Mouse (Mus musculus): ENCODE measurements at regions not wholly inside any gene's neighbourhood (a gene's known extent, or its start where the extent isn't known, plus 50 kb on each side); places are given as distances from the start of the nearest gene placed in this dataset.

GRCm38 (mm10) chr12:31172451-31173318 is 67.9 kb upstream of the Gm6993 start:
- H3K27ac ChIP-seq (ENCODE audit: insufficient read depth, low read length): no peak overlapping the region
- TF ChIP-seq CTCF (IDR thresholded peaks at IDR 0.05; ENCODE audit: borderline replicate concordance, insufficient read depth, low read length) (no peak), POLR2A (IDR thresholded peaks at IDR 0.05; ENCODE audit: low read depth, low read length) (no peak)

GRCm38 (mm10) chr12:31173512-31173911 is 67.1 kb upstream of the Gm6993 start:
- TF ChIP-seq CTCF (IDR thresholded peaks at IDR 0.05; ENCODE audit: borderline replicate concordance, insufficient read depth, low read length) (no peak), POLR2A (IDR thresholded peaks at IDR 0.05; ENCODE audit: low read depth, low read length) (no peak)
- Histone ChIP-seq H3K4me1 (ENCODE audit: control insufficient read depth, insufficient read depth, low read length) (no peaks in the 10 kb centered on the region; the same call in none of the 2 replicates), H3K27ac (ENCODE audit: insufficient read depth, low read length) (no peak overlapping the region), H3K4me3 (ENCODE audit: insufficient read depth, low read length) (no peak overlapping the region)

More at GRCm38 (mm10) chr12:31172451-31173318, 67.9 kb upstream of the Gm6993 start:
- Histone ChIP-seq H3K4me1 (ENCODE audit: control insufficient read depth, insufficient read depth, low read length) (no peaks in the 10 kb centered on the region; the same call in none of the 2 replicates), H3K4me3 (ENCODE audit: insufficient read depth, low read length) (no peak overlapping the region)

GRCm38 (mm10) chr12:31179536-31179935 is 61.0 kb upstream of the Gm6993 start:
- no peaks in the 10 kb centered on the region for H3K4me1 ChIP-seq (ENCODE audit: control insufficient read depth, insufficient read depth, low read length)
- H3K27ac ChIP-seq (ENCODE audit: insufficient read depth, low read length): no peak overlapping the region
- H3K4me3 ChIP-seq (ENCODE audit: insufficient read depth, low read length): no peak overlapping the region
- TF ChIP-seq POLR2A (IDR thresholded peaks at IDR 0.05; ENCODE audit: low read depth, low read length): no peak
- TF ChIP-seq CTCF (IDR thresholded peaks at IDR 0.05; ENCODE audit: borderline replicate concordance, insufficient read depth, low read length): no peak

GRCm38 (mm10) chr12:31183632-31184031 is 56.9 kb upstream of the Gm6993 start:
- no peak for TF ChIP-seq POLR2A (IDR thresholded peaks at IDR 0.05; ENCODE audit: low read depth, low read length)
- TF ChIP-seq CTCF (IDR thresholded peaks at IDR 0.05; ENCODE audit: borderline replicate concordance, insufficient read depth, low read length): no peak
- H3K4me3 ChIP-seq (ENCODE audit: insufficient read depth, low read length): no peak overlapping the region
- H3K27ac ChIP-seq (ENCODE audit: insufficient read depth, low read length): no peak overlapping the region
- H3K4me1 ChIP-seq (ENCODE audit: control insufficient read depth, insufficient read depth, low read length): peaks cover 8% of the 10 kb centered on the region

GRCm38 (mm10) chr12:31184217-31184975 is 56.2 kb upstream of the Gm6993 start:
- TF ChIP-seq POLR2A (IDR thresholded peaks at IDR 0.05; ENCODE audit: low read depth, low read length) (no peak), CTCF (IDR thresholded peaks at IDR 0.05; ENCODE audit: borderline replicate concordance, insufficient read depth, low read length) (no peak)
- H3K27ac ChIP-seq (ENCODE audit: insufficient read depth, low read length): peak overlapping the region; percentile 96
- H3K4me1 ChIP-seq (ENCODE audit: control insufficient read depth, insufficient read depth, low read length): peaks cover 8% of the 10 kb centered on the region
- no peak overlapping the region for H3K4me3 ChIP-seq (ENCODE audit: insufficient read depth, low read length)

- peak overlapping the region; percentile 96 for H3K27ac ChIP-seq (ENCODE audit: insufficient read depth, low read length)
- TF ChIP-seq CTCF (IDR thresholded peaks at IDR 0.05; ENCODE audit: borderline replicate concordance, insufficient read depth, low read length) (no peak), POLR2A (IDR thresholded peaks at IDR 0.05; ENCODE audit: low read depth, low read length) (no peak)
- H3K4me3 ChIP-seq (ENCODE audit: insufficient read depth, low read length): no peak overlapping the region
- H3K4me1 ChIP-seq (ENCODE audit: control insufficient read depth, insufficient read depth, low read length): peaks cover 8% of the 10 kb centered on the region
These were observed 55.2 kb upstream of the Gm6993 start for GRCm38 (mm10) chr12:31185177-31185932.

- Histone ChIP-seq H3K4me1 (ENCODE audit: control insufficient read depth, insufficient read depth, low read length) (peaks cover 8% of the 10 kb centered on the region), H3K27ac (ENCODE audit: insufficient read depth, low read length) (peak overlapping the region; percentile 83; the same call in 1 of the 2 replicates), H3K4me3 (ENCODE audit: insufficient read depth, low read length) (no peak overlapping the region)
- TF ChIP-seq CTCF (IDR thresholded peaks at IDR 0.05; ENCODE audit: borderline replicate concordance, insufficient read depth, low read length): no peak
- no peak for TF ChIP-seq POLR2A (IDR thresholded peaks at IDR 0.05; ENCODE audit: low read depth, low read length)
These were observed 54.4 kb upstream of the Gm6993 start for GRCm38 (mm10) chr12:31185933-31186845.

GRCm38 (mm10) chr12:31188011-31188576 is 52.5 kb upstream of the Gm6993 start:
- Histone ChIP-seq H3K4me1 (ENCODE audit: control insufficient read depth, insufficient read depth, low read length) (peaks cover 8% of the 10 kb centered on the region), H3K27ac (ENCODE audit: insufficient read depth, low read length) (no peak overlapping the region), H3K4me3 (ENCODE audit: insufficient read depth, low read length) (no peak overlapping the region)
- TF ChIP-seq CTCF (IDR thresholded peaks at IDR 0.05; ENCODE audit: borderline replicate concordance, insufficient read depth, low read length): no peak
- TF ChIP-seq POLR2A (IDR thresholded peaks at IDR 0.05; ENCODE audit: low read depth, low read length): no peak
